Mouse (Mus musculus): Measurements from ENCODE around the gene Phgr1.

DNA sequence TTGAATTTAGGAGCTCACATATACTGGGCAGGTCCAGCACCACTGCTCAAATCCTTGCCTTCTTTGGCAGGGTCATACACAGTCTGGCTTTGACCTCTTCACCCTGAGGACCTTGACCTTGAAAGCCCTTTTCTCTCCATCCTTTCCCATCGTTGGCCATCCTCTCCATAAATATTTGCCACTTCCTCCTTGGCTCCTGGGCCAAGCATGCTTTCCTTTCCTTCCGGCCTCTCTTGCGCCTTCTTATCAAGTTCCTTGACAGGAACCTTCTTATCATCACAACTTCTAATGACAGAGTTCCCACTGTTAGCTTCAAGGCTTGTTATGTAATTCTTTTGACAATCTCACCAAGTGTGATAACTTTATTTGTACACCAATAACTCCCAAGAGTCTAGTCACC is 32.6 kb downstream of the Phgr1 start:
- TF ChIP-seq CTCF (conservative IDR thresholded peaks at IDR 0.05; ENCODE audit: low read length) (no peak), POU5F1 (IDR thresholded peaks at IDR 0.05; ENCODE audit: borderline replicate concordance, low read length) (no peak)
